Mouse (Mus musculus): ENCODE data around the gene Zfp335.

Zfp335 gene

DNA sequence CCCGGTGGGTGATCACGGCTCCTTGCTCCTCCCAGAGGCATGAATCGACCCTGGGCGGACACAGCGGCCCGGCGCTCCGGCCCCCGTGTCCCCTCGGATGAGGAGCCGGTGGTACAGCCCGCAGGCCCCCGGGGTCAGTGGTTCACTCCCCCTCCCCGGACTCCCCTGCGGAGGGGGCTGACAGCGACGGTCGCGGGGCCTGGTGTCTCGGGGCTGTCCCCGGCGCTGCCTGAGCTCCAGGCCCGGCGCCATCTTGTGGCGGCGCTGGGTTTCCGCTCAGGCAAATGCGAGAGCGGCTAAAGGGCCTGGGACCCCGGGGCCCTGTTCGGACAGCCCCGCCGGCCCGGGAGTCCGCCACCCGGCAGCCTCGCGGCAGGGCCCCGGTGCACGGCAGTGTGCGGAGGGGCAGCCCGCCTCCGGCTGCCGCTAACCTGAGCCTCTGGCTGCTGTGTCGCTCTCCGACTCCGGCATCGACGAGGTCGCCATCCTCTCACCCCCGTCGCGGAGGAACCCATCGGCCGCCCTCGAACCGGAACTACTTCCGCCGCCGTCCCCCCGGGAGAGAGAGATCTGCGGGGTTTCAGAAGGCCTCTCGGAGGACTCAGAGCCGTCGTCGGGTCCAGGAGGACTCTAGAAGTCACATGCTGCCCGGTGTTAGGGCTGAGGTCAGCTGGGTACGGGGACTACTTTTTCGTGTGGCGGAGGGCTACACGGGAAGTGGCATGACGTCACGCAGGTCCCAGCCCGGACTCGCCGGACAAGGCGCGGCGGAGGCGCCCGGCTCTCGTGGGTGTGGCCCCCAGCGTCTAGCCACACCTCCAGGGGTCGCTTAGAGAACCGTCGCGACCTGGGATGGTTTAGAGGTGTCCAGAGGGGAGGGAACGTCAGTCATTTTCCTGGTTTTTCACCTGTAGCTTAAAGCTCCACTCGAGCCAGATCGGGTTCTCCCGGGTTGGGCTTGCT lies at the start of gene Zfp335:
TSS of gene Zfp335 (minus strand) at position 672 of the 963 bp plus-strand sequence.
- peak; percentile 90 to 91 for DNase-seq (ENCODE audit: low spot score in 2 of 2)

GRCm38 (mm10) chr2:164960716-164961441 lies 49.3 kb upstream of the Zfp335 start, which contains the start of gene Slc12a5:
Gene Slc12a5 (plus strand): TSS chr2:164960802.
- peak in 1 of 2 experiments; percentile 59 for DNase-seq (ENCODE audit: low spot score in 2 of 2)

- no peak for DNase-seq (ENCODE audit: low spot score in 2 of 2)
Observed at GRCm38 (mm10) chr2:164957548-164958315, 46.2 kb upstream of the Zfp335 start.

GRCm38 (mm10) chr2:164956195-164956594 lies 44.6 kb upstream of the Zfp335 start:
- DNase-seq (ENCODE audit: low spot score in 2 of 2): no peak

DNA sequence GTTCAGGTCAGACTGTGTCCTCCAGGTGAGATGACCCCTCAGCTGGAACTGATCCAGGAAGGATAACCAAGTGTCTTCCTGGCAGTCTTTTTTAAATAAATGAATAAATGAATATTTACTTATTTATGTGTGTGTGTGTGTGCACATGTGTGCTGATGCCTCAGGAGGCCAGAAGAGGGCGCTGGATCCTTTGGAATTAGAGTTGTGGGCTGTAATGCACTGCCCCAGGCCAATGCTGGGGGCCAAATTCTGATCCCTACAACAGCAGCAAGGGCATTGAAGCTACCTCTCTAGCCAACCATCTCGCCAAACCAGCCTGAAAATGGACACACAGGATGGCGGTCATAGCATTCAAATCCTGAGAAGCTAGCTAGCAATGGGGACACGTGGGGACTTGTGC lies 44.2 kb upstream of the Zfp335 start:
- no peak for DNase-seq (ENCODE audit: low spot score in 2 of 2)

- DNase-seq (ENCODE audit: low spot score in 2 of 2): peak in 1 of 2 experiments; percentile 71
Observed at GRCm38 (mm10) chr2:164953224-164953623, 41.7 kb upstream of the Zfp335 start.

GRCm38 (mm10) chr2:164952448-164952847 lies 40.9 kb upstream of the Zfp335 start:
- no peak for DNase-seq (ENCODE audit: low spot score in 2 of 2)

GRCm38 (mm10) chr2:164951745-164952144 lies 40.2 kb upstream of the Zfp335 start:
- DNase-seq (ENCODE audit: low spot score in 2 of 2): no peak

DNA sequence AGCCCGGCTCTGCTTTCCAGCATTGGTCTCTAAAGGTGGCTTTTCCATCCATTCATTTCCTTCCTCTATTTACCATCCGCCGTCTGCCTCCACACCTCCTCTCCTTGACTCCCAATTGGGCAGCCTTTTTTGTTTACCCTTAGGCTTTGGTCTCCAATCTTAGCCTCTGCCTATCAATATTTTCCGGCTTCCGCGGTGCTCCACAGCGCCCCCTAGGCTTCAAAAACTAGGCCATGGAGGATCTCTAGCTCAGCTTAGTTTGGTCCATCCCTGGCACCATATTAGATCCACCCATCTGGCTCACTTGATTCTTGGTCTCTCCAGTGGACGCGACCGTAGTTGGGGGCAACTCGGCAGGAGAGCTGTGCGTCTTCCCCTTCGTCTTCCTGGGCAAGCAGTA lies 38.9 kb upstream of the Zfp335 start:
- DNase-seq (ENCODE audit: low spot score in 2 of 2): no peak

- DNase-seq (ENCODE audit: low spot score in 2 of 2): no peak
Observed at GRCm38 (mm10) chr2:164948962-164949361, 37.4 kb upstream of the Zfp335 start.

DNA sequence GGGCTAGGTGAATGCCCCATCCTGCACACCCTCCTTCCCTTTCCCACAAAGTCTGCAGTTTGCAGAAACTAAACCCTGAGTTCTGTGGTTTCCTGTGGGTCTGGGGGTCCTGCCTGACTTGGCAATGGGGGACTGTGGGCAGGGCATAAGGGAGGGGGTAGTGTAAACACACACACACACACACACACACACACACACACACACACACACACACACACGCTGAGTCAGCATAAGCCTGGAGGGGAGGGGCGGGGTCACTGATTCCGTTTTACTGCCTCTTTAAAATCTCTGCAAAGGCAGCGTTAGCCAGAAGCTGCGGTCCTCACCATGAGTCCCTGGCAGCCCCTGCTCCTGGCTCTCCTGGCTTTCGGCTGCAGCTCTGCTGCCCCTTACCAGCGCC lies 36.4 kb upstream of the Zfp335 start:
- no peak for DNase-seq (ENCODE audit: low spot score in 2 of 2)

- no peak for DNase-seq (ENCODE audit: low spot score in 2 of 2)
Observed at GRCm38 (mm10) chr2:164947506-164947905, 35.9 kb upstream of the Zfp335 start.

GRCm38 (mm10) chr2:164942692-164943290 lies 31.2 kb upstream of the Zfp335 start:
- DNase-seq (ENCODE audit: low spot score in 2 of 2): no peak

GRCm38 (mm10) chr2:164940140-164940830 lies 28.7 kb upstream of the Zfp335 start, which contains the start of gene Mmp9:
Gene Mmp9 (plus strand): TSS chr2:164940780.
- no peak for DNase-seq (ENCODE audit: low spot score in 2 of 2)

GRCm38 (mm10) chr2:164939106-164939505 lies 27.5 kb upstream of the Zfp335 start:
- DNase-seq (ENCODE audit: low spot score in 2 of 2): no peak

DNA sequence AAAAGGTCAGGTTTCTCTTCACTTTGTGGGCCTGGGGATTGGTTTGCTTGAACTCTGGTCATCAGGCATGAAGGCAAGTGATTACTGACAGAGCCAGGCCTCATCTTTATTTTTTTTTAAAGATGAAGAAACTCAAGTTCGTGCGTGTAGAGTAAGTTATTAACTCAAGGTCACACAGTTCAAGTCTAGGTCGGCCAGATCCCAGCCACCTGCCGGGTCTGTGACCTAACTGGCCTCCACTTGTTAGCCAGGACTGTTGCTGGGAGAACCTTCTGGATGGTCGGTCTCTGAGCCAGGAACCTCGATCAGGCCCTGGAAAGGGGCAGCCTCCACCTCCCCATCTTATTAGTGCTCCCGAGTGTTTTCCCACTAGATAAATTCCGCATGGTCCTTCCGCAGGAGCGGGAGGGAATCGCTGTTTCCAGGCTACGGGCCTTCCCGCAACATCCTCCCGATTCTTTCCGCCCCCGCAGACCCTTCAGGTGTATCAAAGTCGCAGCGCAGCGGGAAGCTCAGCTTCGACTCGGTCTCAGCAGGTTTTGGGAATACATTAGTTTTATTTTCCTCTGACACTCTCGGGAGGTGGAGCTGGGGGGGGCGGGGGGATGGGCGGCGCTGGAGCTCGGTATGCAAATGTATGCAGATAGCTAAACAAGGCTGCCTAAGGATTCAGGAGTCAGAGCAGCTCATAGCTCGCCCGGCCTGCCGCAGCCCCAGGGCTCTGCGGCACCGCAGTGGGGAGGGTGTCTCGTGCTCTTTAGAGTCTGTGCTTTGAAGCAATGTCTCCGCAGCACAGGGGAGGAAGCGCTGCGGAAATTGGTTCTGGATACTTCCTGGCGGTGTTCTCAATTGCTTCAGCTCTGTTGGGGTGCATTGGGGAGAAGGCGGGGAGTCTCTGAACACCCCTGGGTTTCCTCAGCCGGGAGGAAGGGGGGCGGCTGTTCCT lies 26.9 kb upstream of the Zfp335 start:
- DNase-seq (ENCODE audit: low spot score in 2 of 2): peak; percentile 48 to 49

DNA sequence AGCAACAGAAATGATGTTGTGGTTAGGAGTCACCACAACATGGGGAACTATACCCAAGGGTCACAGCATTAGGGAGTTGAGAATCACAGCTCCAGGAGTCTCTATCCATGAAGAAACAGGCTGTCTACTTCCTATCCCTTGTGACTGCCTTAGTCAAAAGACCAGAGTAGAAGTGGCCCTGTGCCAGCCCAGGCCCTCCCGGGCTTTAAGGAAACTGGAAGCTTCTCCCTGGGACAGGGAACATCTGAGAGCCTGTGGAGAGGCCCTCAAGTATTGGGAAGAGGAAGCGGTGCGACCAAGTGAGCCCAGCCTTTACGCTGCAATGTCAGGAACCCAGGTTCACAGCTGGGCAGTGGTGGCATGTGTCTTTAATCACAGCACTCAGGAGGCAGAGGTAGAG lies 24.4 kb upstream of the Zfp335 start:
- DNase-seq (ENCODE audit: low spot score in 2 of 2): no peak

GRCm38 (mm10) chr2:164933534-164933933 lies 22.0 kb upstream of the Zfp335 start:
- DNase-seq (ENCODE audit: low spot score in 2 of 2): no peak
